Comparison of ENCODE assay signal across 8 mouse cellular contexts in genomic region chr11:55417898-55418703, GRCm38 (mm10). TPM values are rescaled to one million over a fixed set of nuclear protein-coding genes. Genes with fewer than 3 reads are reported as not detected.
DNase-seq lines count a peak whose midpoint lies in the region; ATAC-seq lines count a peak whose summit lies in the region.

No protein-coding gene starts in this region.

- peak overlapping the region; percentile 95 for H3K9ac ChIP-seq in heart, embryonic 12.5 days

- ATAC-seq in heart, embryonic 12.5 days (ENCODE audit: insufficient number of reproducible peaks, low FRiP score) = peak; percentile 81

- peaks cover 73% of the 10 kb centered on the region for H3K4me1 ChIP-seq in heart, embryonic 12.5 days (replicated peaks)

- peaks cover 12% of the 10 kb centered on the region for H3K36me3 ChIP-seq in heart, embryonic 12.5 days

- H3K27ac ChIP-seq in heart, embryonic 12.5 days (ENCODE audit: poor library complexity, severe bottlenecking) = peak overlapping the region; percentile 99

- WGBS in heart, embryonic 12.5 days = under 1% methylated on average over 24 of the region's 24 CpGs

- peak overlapping the region; percentile 84 for H3K4me2 ChIP-seq in heart, embryonic 12.5 days

- H3K9me3 ChIP-seq in heart, embryonic 12.5 days (replicated peaks) = no peaks in the 10 kb centered on the region

- H3K4me3 ChIP-seq in heart, embryonic 12.5 days = peak overlapping the region; percentile 76

- peak; percentile 80 to 93 for DNase-seq in adrenal gland, adult (ENCODE audit: inconsistent age in 2 of 2, low spot score in 1 of 2)
- DNase-seq in adrenal gland, postnatal 4 days (ENCODE audit: low spot score in 2 of 2) = no peak
- peak; percentile 64 for DNase-seq in embryo, embryonic 11.5 days (ENCODE audit: low read depth, low spot score)
- DNase-seq in kidney, postnatal 14 days = peak; percentile 81
- DNase-seq in mesoderm, embryonic 11.5 days (ENCODE audit: low read depth, low spot score) = peak; percentile 86
- no peak for DNase-seq in B cell, adult 2 months
- no peak for DNase-seq in left cerebral cortex, adult 8-10 months (ENCODE audit: low spot score in 2 of 2)

- no peaks in the 10 kb centered on the region for H3K27me3 ChIP-seq in heart, embryonic 12.5 days (replicated peaks)

RNA-seq across cellular contexts. Expression of gene Sparc, which starts 4.9 kb away (rescaled TPM):
- 1,000 to 10,000 TPM; 2,300 to 2,476 TPM for total RNA-seq in adrenal gland, postnatal 4 days (2021)
- 1,393 and 1,408 TPM in 2 replicates for polyA plus RNA-seq in heart, embryonic 12.5 days (2016; fragmentation: Nextera tagmentation; extraction: Ambion mirVana)
- 100 to 1,000 TPM; 217 to 328 (median 260) TPM for total RNA-seq in left cerebral cortex, adult 8-10 months (2022)

RNA-seq across cellular contexts. Expression of gene Atox1, which starts 42.9 kb away (rescaled TPM):
- total RNA-seq in adrenal gland, postnatal 4 days (2021) = 100 to 1,000 TPM; 254 to 267 TPM
- polyA plus RNA-seq in heart, embryonic 12.5 days (2016; fragmentation: Nextera tagmentation; extraction: Ambion mirVana) = 253 and 258 TPM in 2 replicates
- 100 to 1,000 TPM in 3 of 4 experiments, 10 to 100 TPM in 1; 98.2 to 107 (median 104) TPM for total RNA-seq in left cerebral cortex, adult 8-10 months (2022)

RNA-seq across cellular contexts. Expression of gene G3bp1, which starts 51.4 kb away (rescaled TPM):
- total RNA-seq in adrenal gland, postnatal 4 days (2021) = 10 to 100 TPM; 70.0 to 73.9 TPM
- polyA plus RNA-seq in heart, embryonic 12.5 days (2016; fragmentation: Nextera tagmentation; extraction: Ambion mirVana) = 139 and 140 TPM in 2 replicates
- total RNA-seq in left cerebral cortex, adult 8-10 months (2022) = 10 to 100 TPM; 31.9 to 33.7 (median 32.1) TPM

Comparison
In these comparisons a context has a peak if more than half of its experiments do, and no peak if none do; other contexts are left out.
1. DNase-seq: peak in adrenal gland, adult (2 of 2), embryo, embryonic 11.5 days (single experiment), kidney, postnatal 14 days (single experiment) and mesoderm, embryonic 11.5 days (single experiment); none in adrenal gland, postnatal 4 days (0 of 2), B cell, adult 2 months (0 of 2) and left cerebral cortex, adult 8-10 months (0 of 2).
2. RNA of gene Sparc, which starts 4.9 kb away (total RNA-seq): 2,300 to 2,476 TPM in adrenal gland, postnatal 4 days; 217 to 328 TPM in left cerebral cortex, adult 8-10 months; every median in the first group is over 4 times any median in the second.